In the genomic region with DNA sequence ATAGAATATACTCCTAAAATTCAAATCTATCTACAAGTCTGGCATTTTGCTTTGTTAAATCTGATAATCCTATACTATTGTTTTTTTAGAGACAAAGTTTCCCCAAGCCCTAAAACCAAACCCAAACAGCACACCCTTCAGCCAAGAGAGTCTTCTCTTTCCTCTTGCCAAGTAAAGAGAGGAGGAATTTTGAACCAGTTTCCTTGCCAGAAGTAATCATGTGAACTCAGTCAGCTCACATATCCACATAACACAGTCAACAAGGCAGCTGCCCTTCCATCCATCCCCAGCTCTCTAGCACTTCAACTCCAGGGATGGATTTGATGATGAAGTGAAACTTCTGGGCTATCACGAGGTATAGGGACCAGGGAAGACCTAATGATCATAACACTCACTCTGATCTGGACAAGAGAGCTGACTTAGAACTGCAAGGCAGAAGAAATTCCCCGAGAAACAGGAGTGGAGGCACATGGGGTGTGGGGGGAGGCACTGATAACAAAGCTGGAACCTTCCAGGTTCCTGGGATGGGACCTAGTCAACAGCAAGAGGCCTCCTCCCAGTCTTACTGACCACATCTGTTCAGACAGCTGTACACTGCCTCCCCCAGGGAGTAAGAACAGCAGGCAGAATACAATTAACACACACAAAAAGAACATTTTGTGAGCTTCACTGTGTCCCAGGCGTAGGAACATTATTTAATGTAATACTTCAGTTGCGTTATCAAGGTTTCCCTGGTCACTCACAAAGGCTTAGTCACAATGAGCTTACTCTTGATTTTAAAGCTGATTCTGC, we compare ENCODE assay signal across 15 mouse cellular contexts. TPM values are rescaled to one million over a fixed set of nuclear protein-coding genes. Genes with fewer than 3 reads are reported as not detected.
DNase-seq lines count a peak whose midpoint lies in the region; ATAC-seq and TF ChIP-seq lines count a peak whose summit lies in the region.
"Had no signal": no experiment of that assay in that cellular context is flagged by ENCODE, and none has a peak within 500 bp of the region (broad histone marks: within the 10 kb centered on the region; RNA-seq: fewer than 3 reads in every experiment).

No protein-coding gene starts in this region.

- no peak for ATAC-seq in megakaryocyte-erythroid progenitor cell, adult 5-6 weeks (replicated peaks; ENCODE audit: low FRiP score, low TSS enrichment, poor library complexity, severe bottlenecking)
- ATAC-seq: forebrain, embryonic 16.5 days; inflammation-experienced regulatory T-cells, adult 6 months; liver, postnatal 0 days had no signal

- H3K4me3 ChIP-seq in small intestine, adult 2 months (ENCODE audit: low read depth, low read length): no peak overlapping the region
- H3K4me3 ChIP-seq: heart, embryonic 13.5 days had no signal

- intact Hi-C loops in heart, postnatal 10 days (cut with DNase I): no loop called here

- peak; percentile 64 for DNase-seq in gastrocnemius, adult 18-20 months (ENCODE audit: low spot score)
- DNase-seq in gastrocnemius, postnatal 10 days: no peak
- peak; percentile 33 for DNase-seq in testis, postnatal 14 days (ENCODE audit: low spot score)
- DNase-seq in testis, postnatal 10 days (ENCODE audit: low spot score): no peak
- peak; percentile 65 for DNase-seq in heart, postnatal 10 days
- no peak for DNase-seq in kidney, postnatal 36 days
- DNase-seq: cerebellum, postnatal 10 days; kidney, postnatal 25 days; liver, postnatal 0 days had no signal

- H3K27me3 ChIP-seq in small intestine, adult 2 months (ENCODE audit: control insufficient read depth, insufficient read depth, low read length): no peaks in the 10 kb centered on the region

- no peaks in the 10 kb centered on the region for H3K4me1 ChIP-seq in small intestine, adult 2 months (ENCODE audit: control insufficient read depth, insufficient read depth, insufficient read length, low read length)

- WGBS in small intestine, adult 2 months: 79% methylated on average over 4 of the region's 4 CpGs

- 0 out of 2 replicates have a peak overlapping the region, but pooled peaks have one; percentile 29 for H3K27ac ChIP-seq in small intestine, adult 2 months (ENCODE audit: insufficient read depth, low read depth, low read length)
- H3K27ac ChIP-seq: heart, embryonic 13.5 days had no signal

- TF ChIP-seq POLR2A in small intestine, adult 2 months (IDR thresholded peaks at IDR 0.05; ENCODE audit: low read depth, low read length): no peak

- no peak for TF ChIP-seq CTCF in small intestine, adult 2 months (IDR thresholded peaks at IDR 0.05; ENCODE audit: extremely low read depth, insufficient read length, insufficient replicate concordance, low read depth, low read length)

- no peaks in the 10 kb centered on the region for H3K36me3 ChIP-seq in small intestine, adult 2 months (ENCODE audit: control insufficient read depth, insufficient read depth, low read length)
- H3K36me3 ChIP-seq: heart, embryonic 13.5 days had no signal

RNA-seq across cellular contexts. Expression of gene Kcnv2, which starts 13.9 kb away (rescaled TPM):
- total RNA-seq in gastrocnemius, adult 18-20 months (2021): under 1 TPM; 0.07 to 0.09 TPM
- under 1 TPM in 1 of 2 experiments, not detected in 1; 0.05 TPM for total RNA-seq in gastrocnemius, postnatal 10 days (2021)
- total RNA-seq in heart, postnatal 10 days (2021): under 1 TPM; 0.15 to 0.31 TPM
- 0.01 and 0.03 TPM in 2 replicates for polyA plus RNA-seq in small intestine, adult 2 months (2012; rRNA removed)
- total RNA-seq in megakaryocyte-erythroid progenitor cell, adult 5-6 weeks (2014; fragmentation: Nextera tagmentation): not detected in 2 replicates
- total RNA-seq in megakaryocyte-erythroid progenitor cell, adult 5-6 weeks (2017): not detected in 2 replicates
- total RNA-seq: neutrophil, adult 5-6 weeks had no signal
- polyA plus RNA-seq: forebrain, embryonic 16.5 days; inflammation-experienced regulatory T-cells, adult 6 months; liver, postnatal 0 days had no signal

Comparison
In these comparisons a context has a peak if more than half of its experiments do, and no peak if none do; other contexts are left out.
1. DNase-seq: peak in gastrocnemius, adult 18-20 months (single experiment), testis, postnatal 14 days (single experiment) and heart, postnatal 10 days (2 of 2); none in gastrocnemius, postnatal 10 days (single experiment), testis, postnatal 10 days (single experiment) and kidney, postnatal 36 days (0 of 2).